Mouse (Mus musculus) midbrain, embryonic 11.5 days (tissue): Measurements from ENCODE around the gene Gbx1. TPM values are rescaled to one million over a fixed set of nuclear protein-coding genes. Genes with fewer than 3 reads are reported as not detected.

Experiments used
- ATAC-seq: fragments of 200-750 bp; cut with Nextera tagmentation; 2 replicates; pipeline ENCODE4 v1.8.0; 2017; ENCODE audit warnings: moderate TSS enrichment, moderate library complexity; ENCODE audit not compliant: low FRiP score
- DNase-seq: peaks from one replicate; pipeline ENCODE4 v3.0.0; 2015; ENCODE audit warnings: low spot score; ENCODE audit errors: missing footprints
- H3K27ac ChIP-seq: fragments of 300-500 bp; sonication (generic); 2 replicates; pipeline ENCODE4 v1.5.1; 2014; ENCODE audit warnings: low read depth, low read length
- H3K27me3 ChIP-seq: fragments of 300-500 bp; sonication (generic); 2 replicates; pipeline ENCODE4 v1.6.1; 2014; ENCODE audit warnings: mild to moderate bottlenecking, low read length, moderate library complexity, mixed read lengths; ENCODE audit not compliant: control insufficient read depth, insufficient read depth
- H3K36me3 ChIP-seq: fragments of 300-500 bp; sonication (generic); 2 replicates; pipeline ENCODE4 v1.6.1; 2014; ENCODE audit warnings: mild to moderate bottlenecking, low read length, moderate library complexity, mixed read lengths; ENCODE audit not compliant: control insufficient read depth, insufficient read depth
- H3K4me1 ChIP-seq: fragments of 300-500 bp; sonication (generic); 2 replicates; pipeline ENCODE4 v1.6.1; 2014; ENCODE audit warnings: low read length; ENCODE audit not compliant: control insufficient read depth, insufficient read depth
- H3K4me2 ChIP-seq: fragments of 300-500 bp; sonication (generic); 2 replicates; pipeline ENCODE4 v1.6.1; 2014; ENCODE audit warnings: mild to moderate bottlenecking, moderate library complexity
- H3K4me3 ChIP-seq: fragments of 300-500 bp; sonication (generic); 2 replicates; pipeline ENCODE4 v1.5.1; 2014; ENCODE audit warnings: low read depth, low read length
- H3K9ac ChIP-seq: fragments of 300-500 bp; sonication (generic); 2 replicates; pipeline ENCODE4 v1.6.1; 2014; ENCODE audit warnings: low read length
- H3K9me3 ChIP-seq: fragments of 300-500 bp; sonication (generic); 2 replicates; pipeline ENCODE4 v1.6.1; 2016; ENCODE audit warnings: low read length; ENCODE audit not compliant: control insufficient read depth
- WGBS: fragments of 180-500 bp; shearing (Covaris S2); extraction: QIAGEN DNeasy Blood & Tissue Kit; methylation state at CpG from one replicate; pipeline ENCODE4 v1.1.7; 2014; 5-methylcytosine and 5-hydroxymethylcytosine counted together
- polyA plus RNA-seq: library from polyadenylated mRNA; unstranded; fragments of >200 nt; fragmentation: Nextera tagmentation; extraction: Ambion mirVana; gene quantifications from 2 replicates; pipeline ENCODE4 v1.2.1, GENCODE M21; 2014

Gene Gbx1
- polyA plus RNA-seq, 1 experiment from 2014 or later, result 0.15 TPM

DNA sequence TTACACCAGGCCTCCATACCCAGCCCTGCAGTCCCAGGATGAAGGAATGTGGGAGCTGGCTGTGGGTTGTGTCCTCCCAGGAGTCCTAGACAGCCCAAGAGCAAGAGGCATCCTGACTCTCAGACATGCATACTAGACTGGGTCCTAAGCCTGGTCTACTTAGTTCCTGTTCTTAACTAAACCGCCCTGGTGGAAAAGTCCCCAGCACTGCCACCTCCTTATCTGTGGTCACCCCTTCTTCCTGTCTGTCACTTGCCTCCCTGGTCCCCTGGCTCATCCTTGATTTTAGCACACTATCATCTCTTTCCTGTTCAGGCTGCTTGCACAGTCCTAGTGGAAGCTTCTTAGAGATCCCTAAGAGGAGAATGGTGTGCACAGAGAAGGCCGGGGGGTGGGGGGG, 21.5 kb downstream of the Gbx1 start:
- no peaks in the 10 kb centered on the region for H3K9me3 ChIP-seq
- no peak for ATAC-seq
- peaks cover 2% of the 10 kb centered on the region; the same call in 1 of the 2 replicates for H3K4me1 ChIP-seq
- peaks cover 4% of the 10 kb centered on the region for H3K36me3 ChIP-seq
- H3K9ac ChIP-seq, result no peak overlapping the region
- WGBS, result 51% methylated on average over 2 of the region's 2 CpGs
- H3K4me3 ChIP-seq, result no peak overlapping the region
- H3K4me2 ChIP-seq, result no peak overlapping the region
- DNase-seq, result no peak
- H3K27ac ChIP-seq, result no peak overlapping the region
- H3K27me3 ChIP-seq, result no peaks in the 10 kb centered on the region

DNA sequence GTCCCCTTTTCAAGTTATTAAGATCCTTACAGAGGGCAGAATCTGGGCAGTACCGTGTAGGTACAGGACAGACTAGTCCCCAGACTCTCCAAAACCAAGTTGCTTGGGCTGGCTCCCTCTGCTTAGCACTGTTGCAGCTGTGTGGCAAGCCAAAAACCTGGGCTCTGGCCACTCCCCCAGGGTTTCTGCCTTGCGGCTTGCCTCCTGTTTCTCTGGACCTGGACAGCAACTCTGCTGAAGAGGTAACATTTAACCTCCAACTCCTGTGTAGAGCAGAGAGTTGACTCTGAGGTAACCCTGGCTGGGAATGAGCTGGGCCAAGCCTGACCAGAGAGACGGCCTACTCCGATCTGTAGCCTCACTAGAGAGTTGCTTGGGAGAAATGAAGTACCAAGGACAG, 24.2 kb downstream of the Gbx1 start:
- Histone ChIP-seq H3K4me3 (no peak overlapping the region), H3K4me1 (peaks cover 2% of the 10 kb centered on the region; the same call in 1 of the 2 replicates), H3K4me2 (no peak overlapping the region), H3K27ac (no peak overlapping the region), H3K36me3 (peaks cover 8% of the 10 kb centered on the region), H3K9ac (no peak overlapping the region), H3K9me3 (no peaks in the 10 kb centered on the region), H3K27me3 (no peaks in the 10 kb centered on the region)
- 81% methylated on average over 4 of the region's 4 CpGs for WGBS
- ATAC-seq (no peak), DNase-seq (no peak)

DNA sequence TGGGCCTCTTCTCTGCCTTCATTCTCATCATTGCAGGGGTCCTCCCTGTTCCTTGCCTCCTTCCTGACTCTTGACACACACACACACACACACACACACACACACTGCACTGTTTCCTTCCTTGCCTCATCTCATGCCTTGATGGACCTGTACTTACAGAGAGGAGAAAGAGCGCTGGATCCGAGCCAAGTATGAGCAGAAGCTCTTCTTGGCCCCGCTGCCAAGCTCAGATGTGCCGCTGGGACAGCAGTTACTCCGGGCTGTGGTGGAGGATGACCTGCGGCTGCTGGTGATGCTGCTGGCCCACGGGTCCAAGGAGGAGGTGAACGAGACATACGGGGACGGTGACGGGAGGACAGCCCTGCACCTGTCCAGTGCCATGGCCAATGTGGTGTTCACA, 26.2 kb downstream of the Gbx1 start:
- peaks cover 2% of the 10 kb centered on the region; the same call in 1 of the 2 replicates for H3K4me1 ChIP-seq
- H3K9me3 ChIP-seq, result no peaks in the 10 kb centered on the region
- H3K4me2 ChIP-seq, result no peak overlapping the region
- ATAC-seq, result no peak
- WGBS, result 95% methylated on average over 11 of the region's 11 CpGs
- peaks cover 8% of the 10 kb centered on the region for H3K36me3 ChIP-seq
- H3K4me3 ChIP-seq, result no peak overlapping the region
- no peak for DNase-seq
- no peak overlapping the region for H3K27ac ChIP-seq
- H3K27me3 ChIP-seq, result no peaks in the 10 kb centered on the region
- H3K9ac ChIP-seq, result no peak overlapping the region

GRCm38 (mm10) chr5:24499113-24499512, 27.9 kb downstream of the Gbx1 start:
- H3K27me3 ChIP-seq, result no peaks in the 10 kb centered on the region
- ATAC-seq (no peak), DNase-seq (no peak)
- H3K9ac ChIP-seq, result no peak overlapping the region
- H3K9me3 ChIP-seq, result no peaks in the 10 kb centered on the region
- WGBS, result 79% methylated on average over 10 of the region's 10 CpGs
- no peak overlapping the region for H3K4me2 ChIP-seq
- H3K4me3 ChIP-seq, result no peak overlapping the region
- no peak overlapping the region for H3K27ac ChIP-seq
- H3K36me3 ChIP-seq, result peaks cover 8% of the 10 kb centered on the region
- no peaks in the 10 kb centered on the region for H3K4me1 ChIP-seq

DNA sequence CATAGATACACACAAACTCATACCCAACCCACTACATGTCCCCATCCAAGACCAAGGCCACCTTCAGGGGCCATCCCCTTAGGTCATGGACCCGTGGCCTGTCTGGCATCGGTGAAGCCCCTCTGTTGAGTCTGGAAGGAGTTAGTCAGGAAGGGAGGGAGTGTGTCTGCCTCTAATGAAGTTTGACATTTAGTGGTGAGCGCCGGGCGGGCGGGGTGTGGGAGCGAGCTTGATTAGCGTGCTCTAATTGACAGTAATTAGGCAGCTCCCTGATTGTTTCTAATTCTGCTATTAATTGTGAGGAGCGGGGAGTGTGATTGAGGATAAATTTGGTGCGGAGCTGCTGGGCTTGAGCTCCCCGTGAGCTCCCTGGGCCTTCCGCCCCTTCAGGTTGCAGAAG, 29.5 kb downstream of the Gbx1 start:
- ATAC-seq, result no peak
- H3K4me1 ChIP-seq, result no peaks in the 10 kb centered on the region
- no peaks in the 10 kb centered on the region for H3K27me3 ChIP-seq
- H3K9me3 ChIP-seq, result no peaks in the 10 kb centered on the region
- peaks cover 15% of the 10 kb centered on the region for H3K36me3 ChIP-seq
- no peak overlapping the region for H3K9ac ChIP-seq
- H3K4me3 ChIP-seq, result no peak overlapping the region
- no peak overlapping the region for H3K27ac ChIP-seq
- WGBS, result 85% methylated on average over 12 of the region's 12 CpGs
- DNase-seq, result no peak
- H3K4me2 ChIP-seq, result no peak overlapping the region

- Histone ChIP-seq H3K9ac (no peak overlapping the region), H3K9me3 (no peaks in the 10 kb centered on the region), H3K27ac (no peak overlapping the region), H3K4me3 (no peak overlapping the region), H3K4me1 (no peaks in the 10 kb centered on the region), H3K4me2 (no peak overlapping the region), H3K36me3 (peaks cover 15% of the 10 kb centered on the region), H3K27me3 (no peaks in the 10 kb centered on the region)
- DNase-seq, result no peak
- 60% methylated on average over 6 of the region's 6 CpGs for WGBS
- ATAC-seq, result no peak
These were observed 30.2 kb downstream of the Gbx1 start for GRCm38 (mm10) chr5:24496756-24497155.

GRCm38 (mm10) chr5:24495019-24495418, 32.0 kb downstream of the Gbx1 start:
- H3K27ac ChIP-seq, result no peak overlapping the region
- no peak for ATAC-seq
- H3K27me3 ChIP-seq, result no peaks in the 10 kb centered on the region
- H3K4me1 ChIP-seq, result no peaks in the 10 kb centered on the region
- DNase-seq, result no peak
- H3K36me3 ChIP-seq, result peaks cover 15% of the 10 kb centered on the region
- H3K9me3 ChIP-seq, result no peaks in the 10 kb centered on the region
- H3K4me2 ChIP-seq, result no peak overlapping the region
- WGBS, result 94% methylated on average over 15 of the region's 15 CpGs
- H3K4me3 ChIP-seq, result no peak overlapping the region
- H3K9ac ChIP-seq, result no peak overlapping the region

DNA sequence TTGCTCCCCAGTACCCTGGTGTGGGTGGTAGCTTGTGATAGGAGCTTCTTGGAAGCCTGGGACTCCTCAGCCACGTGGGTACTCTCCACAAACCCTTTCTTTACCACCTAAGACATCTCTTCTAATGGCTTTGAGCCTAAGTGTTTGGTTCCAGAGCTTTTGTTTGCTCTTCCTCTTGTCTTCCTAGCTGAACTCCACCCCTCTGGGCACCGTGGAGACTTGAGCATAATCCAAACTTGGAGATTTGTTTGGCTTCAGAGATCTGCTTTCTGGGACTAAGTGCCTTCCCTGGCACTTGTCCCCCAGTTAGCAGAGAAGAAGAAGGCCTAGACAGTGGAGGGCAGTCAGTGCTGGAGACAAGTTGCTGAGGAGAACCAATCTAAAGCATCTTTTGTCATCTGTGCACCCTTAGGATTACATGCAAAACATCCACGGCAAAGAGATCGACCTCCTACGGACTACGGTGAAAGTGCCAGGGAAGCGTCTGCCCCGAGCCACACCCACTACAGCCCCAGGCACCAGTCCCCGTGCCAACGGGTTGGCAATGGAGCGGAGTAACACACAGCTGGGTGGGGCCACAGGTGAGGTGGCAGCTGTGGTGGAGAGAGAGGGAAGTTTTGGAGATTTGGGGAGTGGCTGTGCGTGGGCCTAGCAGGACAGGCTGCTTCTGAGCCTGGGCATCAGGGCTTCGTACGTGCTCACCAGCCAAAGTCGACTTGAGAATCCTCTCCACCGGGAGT, 34.3 kb downstream of the Gbx1 start:
- Histone ChIP-seq H3K27ac (no peak overlapping the region), H3K4me1 (no peaks in the 10 kb centered on the region), H3K4me3 (no peak overlapping the region), H3K9me3 (no peaks in the 10 kb centered on the region), H3K4me2 (no peak overlapping the region), H3K36me3 (peaks cover 24% of the 10 kb centered on the region), H3K9ac (no peak overlapping the region), H3K27me3 (no peaks in the 10 kb centered on the region)
- 92% methylated on average over 16 of the region's 16 CpGs for WGBS
- DNase-seq (no peak), ATAC-seq (no peak)

DNA sequence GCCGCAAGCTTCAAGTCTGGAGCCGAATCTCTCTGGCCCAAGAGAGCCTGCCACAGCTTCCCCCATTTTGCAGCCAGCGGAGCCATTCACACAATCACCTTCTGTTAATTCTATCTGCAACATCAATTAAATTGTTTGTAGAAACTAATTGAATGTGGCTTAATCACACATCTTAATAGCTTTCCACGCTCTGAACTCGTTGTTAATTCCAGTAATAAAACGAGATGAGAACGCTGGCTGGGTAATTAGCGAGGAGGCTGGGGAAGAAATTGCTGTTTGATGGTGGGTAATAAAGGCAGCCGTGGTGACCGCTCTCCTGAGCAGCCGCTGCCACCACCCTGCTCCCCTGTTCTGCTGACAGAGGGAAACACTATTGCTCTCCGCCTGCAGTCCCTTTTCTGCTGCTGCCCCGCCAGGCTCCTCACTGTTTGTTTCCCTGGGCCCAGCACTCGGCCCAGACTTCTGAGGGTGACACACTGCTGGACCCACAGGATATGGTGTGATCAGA, 36.5 kb downstream of the Gbx1 start:
- DNase-seq, result no peak
- Histone ChIP-seq H3K27ac (no peak overlapping the region), H3K4me3 (no peak overlapping the region), H3K4me2 (no peak overlapping the region), H3K36me3 (peaks cover 28% of the 10 kb centered on the region), H3K27me3 (no peaks in the 10 kb centered on the region), H3K9me3 (no peaks in the 10 kb centered on the region), H3K4me1 (peaks cover 1% of the 10 kb centered on the region; the same call in 1 of the 2 replicates), H3K9ac (no peak overlapping the region)
- 90% methylated on average over 14 of the region's 14 CpGs for WGBS
- ATAC-seq, result no peak
